Mouse (Mus musculus): Measurements from ENCODE around the gene Carns1. TPM values are rescaled to one million over a fixed set of nuclear protein-coding genes. Genes with fewer than 3 reads are reported as not detected.

Gene Carns1
- total and polyA plus RNA-seq, 3 experiments, result 24.4 to 78.0 (median 27.0) TPM

DNA sequence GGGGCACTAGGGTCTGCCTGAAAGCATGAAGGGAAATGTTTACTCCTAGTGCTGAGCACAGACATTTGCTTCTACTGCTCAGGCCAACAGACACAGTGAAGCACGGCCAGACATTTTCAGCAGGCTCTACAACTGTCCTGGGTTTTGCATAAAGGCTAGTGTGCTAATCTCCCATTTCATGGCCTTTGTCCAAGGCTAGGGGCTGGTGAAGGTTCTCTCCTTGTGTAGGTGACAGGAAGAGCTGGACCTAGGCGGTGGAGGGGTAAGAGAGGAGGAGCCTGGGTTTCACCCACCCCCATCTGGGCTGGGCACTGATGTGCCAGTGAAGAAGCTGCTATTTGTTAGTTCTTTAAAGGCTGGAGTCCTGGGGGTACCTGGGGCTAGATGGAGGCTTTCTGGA is 10.6 kb downstream of the Carns1 start:
- H3K27ac ChIP-seq, result no peak overlapping the region
- intact Hi-C loops (cut with DNase I), result no loop called here
- no peaks in the 10 kb centered on the region for H3K79me2 ChIP-seq (replicated peaks; ENCODE audit: control insufficient read depth, insufficient read depth, low read length)
- H3K27me3 ChIP-seq (ENCODE audit: control insufficient read depth, insufficient read depth, low read length), result no peaks in the 10 kb centered on the region
- no peak for DNase-seq
- no peak overlapping the region for H3K4me3 ChIP-seq
- WGBS, result 54% methylated on average over 2 of the region's 2 CpGs
- H3K4me1 ChIP-seq (ENCODE audit: control insufficient read depth, insufficient read depth, low read length), result peaks cover 3% of the 10 kb centered on the region
- H3K36me3 ChIP-seq (ENCODE audit: control insufficient read depth, insufficient read depth, low read length), result no peaks in the 10 kb centered on the region
- no peak overlapping the region for H3K9ac ChIP-seq (ENCODE audit: low read depth, low read length)
- TF ChIP-seq POLR2A (IDR thresholded peaks at IDR 0.05; ENCODE audit: insufficient read depth, low read depth, low read length) (no peak), EP300 (IDR thresholded peaks at IDR 0.05; ENCODE audit: insufficient read depth, low read depth, low read length) (no peak), CTCF (IDR thresholded peaks at IDR 0.05) (no peak)

GRCm38 (mm10) chr19:4164100-4164499 is 11.2 kb downstream of the Carns1 start:
- H3K27me3 ChIP-seq (ENCODE audit: control insufficient read depth, insufficient read depth, low read length), result no peaks in the 10 kb centered on the region
- no peak for DNase-seq
- H3K79me2 ChIP-seq (replicated peaks; ENCODE audit: control insufficient read depth, insufficient read depth, low read length), result no peaks in the 10 kb centered on the region
- H3K4me1 ChIP-seq (ENCODE audit: control insufficient read depth, insufficient read depth, low read length), result peaks cover 3% of the 10 kb centered on the region
- no peak overlapping the region for H3K27ac ChIP-seq
- H3K4me3 ChIP-seq, result no peak overlapping the region
- H3K9ac ChIP-seq (ENCODE audit: low read depth, low read length), result no peak overlapping the region
- no peaks in the 10 kb centered on the region for H3K36me3 ChIP-seq (ENCODE audit: control insufficient read depth, insufficient read depth, low read length)
- intact Hi-C loops (cut with DNase I), result no loop called here
- TF ChIP-seq POLR2A (IDR thresholded peaks at IDR 0.05; ENCODE audit: insufficient read depth, low read depth, low read length) (no peak), CTCF (IDR thresholded peaks at IDR 0.05) (no peak), EP300 (IDR thresholded peaks at IDR 0.05; ENCODE audit: insufficient read depth, low read depth, low read length) (no peak)
- WGBS, result 81% methylated on average over 3 of the region's 3 CpGs

DNA sequence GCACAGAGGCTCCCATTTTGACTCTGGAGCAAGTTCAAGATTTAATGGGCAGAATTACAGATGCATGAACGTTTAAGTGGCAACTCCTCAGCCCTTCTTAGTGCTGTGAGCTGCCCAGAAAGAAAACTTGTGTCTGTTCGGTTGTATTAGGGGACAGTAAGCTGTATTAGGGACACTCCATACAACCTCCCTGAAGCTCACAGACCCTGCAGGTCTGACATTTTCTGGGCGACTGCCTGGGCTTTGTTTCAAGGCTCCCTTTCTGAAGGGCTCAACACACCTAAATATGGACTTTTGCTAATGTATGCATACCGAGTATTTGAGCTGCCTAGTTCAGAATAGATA is 11.8 kb downstream of the Carns1 start:
- 25% methylated on average over 4 of the region's 4 CpGs for WGBS
- peak overlapping the region; percentile 90 for H3K27ac ChIP-seq
- intact Hi-C loops (cut with DNase I), result loop anchor here (2.0 kb wide), 2 partner anchors 15 to 37 kb away; partner anchors contain the start of gene Coro1b

GRCm38 (mm10) chr19:4162646-4163542 is 12.4 kb downstream of the Carns1 start, which contains the start of gene Rps6kb2:
Gene Rps6kb2 (minus strand): TSS chr19:4163354.
- H3K36me3 ChIP-seq (ENCODE audit: control insufficient read depth, insufficient read depth, low read length), result no peaks in the 10 kb centered on the region
- intact Hi-C loops (cut with DNase I), result loop anchor here (2.0 kb wide), 2 partner anchors 14 to 36 kb away; partner anchors contain the start of gene Coro1b
- H3K27ac ChIP-seq, result peak within 1 kb of the TSS; percentile 90
- WGBS, result 6% methylated on average over 42 of the region's 42 CpGs
- H3K9ac ChIP-seq (ENCODE audit: low read depth, low read length), result peak within 1 kb of the TSS; percentile 63
- H3K4me3 ChIP-seq, result peak within 1 kb of the TSS; percentile 76
- peak; percentile 96 to 97 for DNase-seq
- peaks cover 3% of the 10 kb centered on the region for H3K4me1 ChIP-seq (ENCODE audit: control insufficient read depth, insufficient read depth, low read length)
- no peaks in the 10 kb centered on the region for H3K27me3 ChIP-seq (ENCODE audit: control insufficient read depth, insufficient read depth, low read length)
- no peaks in the 10 kb centered on the region for H3K79me2 ChIP-seq (replicated peaks; ENCODE audit: control insufficient read depth, insufficient read depth, low read length)
- TF ChIP-seq POLR2A (IDR thresholded peaks at IDR 0.05; ENCODE audit: insufficient read depth, low read depth, low read length), result peak; percentile 83
- no peak for TF ChIP-seq CTCF (IDR thresholded peaks at IDR 0.05)
- peak; percentile 88; the same call in 1 of the 2 replicates for TF ChIP-seq EP300 (IDR thresholded peaks at IDR 0.05; ENCODE audit: insufficient read depth, low read depth, low read length)

More for the DNA sequence above, 11.8 kb downstream of the Carns1 start:
- Histone ChIP-seq H3K36me3 (ENCODE audit: control insufficient read depth, insufficient read depth, low read length) (no peaks in the 10 kb centered on the region), H3K79me2 (replicated peaks; ENCODE audit: control insufficient read depth, insufficient read depth, low read length) (no peaks in the 10 kb centered on the region), H3K4me1 (ENCODE audit: control insufficient read depth, insufficient read depth, low read length) (peaks cover 3% of the 10 kb centered on the region), H3K9ac (ENCODE audit: low read depth, low read length) (no peak overlapping the region), H3K4me3 (peak overlapping the region; percentile 76), H3K27me3 (ENCODE audit: control insufficient read depth, insufficient read depth, low read length) (no peaks in the 10 kb centered on the region)
- DNase-seq, result no peak
- TF ChIP-seq POLR2A (IDR thresholded peaks at IDR 0.05; ENCODE audit: insufficient read depth, low read depth, low read length), result no peak
- TF ChIP-seq CTCF (IDR thresholded peaks at IDR 0.05), result no peak
- TF ChIP-seq EP300 (IDR thresholded peaks at IDR 0.05; ENCODE audit: insufficient read depth, low read depth, low read length), result no peak

- H3K27ac ChIP-seq, result no peak overlapping the region
- no peaks in the 10 kb centered on the region for H3K79me2 ChIP-seq (replicated peaks; ENCODE audit: control insufficient read depth, insufficient read depth, low read length)
- TF ChIP-seq CTCF (IDR thresholded peaks at IDR 0.05) (no peak), EP300 (IDR thresholded peaks at IDR 0.05; ENCODE audit: insufficient read depth, low read depth, low read length) (no peak), POLR2A (IDR thresholded peaks at IDR 0.05; ENCODE audit: insufficient read depth, low read depth, low read length) (no peak)
- no peak overlapping the region for H3K4me3 ChIP-seq
- no peaks in the 10 kb centered on the region for H3K36me3 ChIP-seq (ENCODE audit: control insufficient read depth, insufficient read depth, low read length)
- no peaks in the 10 kb centered on the region for H3K27me3 ChIP-seq (ENCODE audit: control insufficient read depth, insufficient read depth, low read length)
- H3K9ac ChIP-seq (ENCODE audit: low read depth, low read length), result no peak overlapping the region
- H3K4me1 ChIP-seq (ENCODE audit: control insufficient read depth, insufficient read depth, low read length), result peaks cover 4% of the 10 kb centered on the region; the same call in 1 of the 2 replicates
- intact Hi-C loops (cut with DNase I), result no loop called here
- no peak for DNase-seq
- WGBS, result 94% methylated on average over 8 of the region's 8 CpGs
Measured at GRCm38 (mm10) chr19:4159049-4159448, 16.2 kb downstream of the Carns1 start.

GRCm38 (mm10) chr19:4156771-4157170 is 18.5 kb downstream of the Carns1 start:
- peaks cover 3% of the 10 kb centered on the region; the same call in 1 of the 2 replicates for H3K4me1 ChIP-seq (ENCODE audit: control insufficient read depth, insufficient read depth, low read length)
- H3K27me3 ChIP-seq (ENCODE audit: control insufficient read depth, insufficient read depth, low read length), result no peaks in the 10 kb centered on the region
- H3K27ac ChIP-seq, result no peak overlapping the region
- TF ChIP-seq POLR2A (IDR thresholded peaks at IDR 0.05; ENCODE audit: insufficient read depth, low read depth, low read length) (no peak), CTCF (IDR thresholded peaks at IDR 0.05) (no peak), EP300 (IDR thresholded peaks at IDR 0.05; ENCODE audit: insufficient read depth, low read depth, low read length) (no peak)
- H3K36me3 ChIP-seq (ENCODE audit: control insufficient read depth, insufficient read depth, low read length), result no peaks in the 10 kb centered on the region
- no peaks in the 10 kb centered on the region for H3K79me2 ChIP-seq (replicated peaks; ENCODE audit: control insufficient read depth, insufficient read depth, low read length)
- no peak for DNase-seq
- intact Hi-C loops (cut with DNase I), result no loop called here
- WGBS, result 85% methylated on average over 12 of the region's 12 CpGs
- H3K9ac ChIP-seq (ENCODE audit: low read depth, low read length), result no peak overlapping the region
- no peak overlapping the region for H3K4me3 ChIP-seq
